Mouse (Mus musculus): ENCODE data around the gene Mmaa.

- TF ChIP-seq POLR2A (IDR thresholded peaks at IDR 0.05; ENCODE audit: extremely low read depth, insufficient read depth, low read length), result no peak
- no peak for TF ChIP-seq CTCF (IDR thresholded peaks at IDR 0.05; ENCODE audit: extremely low read depth, insufficient read depth, low read length)
Observed at GRCm38 (mm10) chr8:79293841-79294240, 896 bp downstream of the Mmaa start.

Data from cortical plate, adult 2 months (tissue).